Mouse (Mus musculus) midbrain, embryonic 13.5 days (tissue): ENCODE results near the gene Cdh3. TPM values are rescaled to one million over a fixed set of nuclear protein-coding genes. Genes with fewer than 3 reads are reported as not detected.
"Not testable (repeated sequence)": the region's sequence is repeated elsewhere in the genome, so short reads cannot be mapped to it uniquely, and the experiment has no call there.

ENCODE experiments used
- ATAC-seq: fragments of 200-750 bp; cut with Nextera tagmentation; 2 replicates; pipeline ENCODE4 v1.8.0; 2017; ENCODE audit warnings: mild to moderate bottlenecking, moderate TSS enrichment, moderate library complexity
- H3K27ac ChIP-seq: fragments of 300-500 bp; sonication (generic); 2 replicates; pipeline ENCODE4 v1.5.1; 2015; ENCODE audit warnings: inconsistent platforms, mild to moderate bottlenecking, moderate library complexity
- H3K27me3 ChIP-seq: fragments of 300-500 bp; sonication (generic); 2 replicates; pipeline ENCODE4 v1.6.1; 2015; ENCODE audit warnings: mild to moderate bottlenecking, inconsistent platforms
- H3K36me3 ChIP-seq: fragments of 300-500 bp; sonication (generic); 2 replicates; pipeline ENCODE4 v1.6.1; 2015; ENCODE audit warnings: mild to moderate bottlenecking, inconsistent platforms
- H3K4me1 ChIP-seq: fragments of 300-500 bp; sonication (generic); replicated peaks from 2 replicates; pipeline ENCODE4 v1.6.1; 2015; ENCODE audit warnings: inconsistent platforms
- H3K4me2 ChIP-seq: fragments of 300-500 bp; sonication (generic); replicated peaks from 2 replicates; pipeline ENCODE4 v1.6.1; 2015; ENCODE audit warnings: moderate library complexity, mild to moderate bottlenecking, inconsistent platforms
- H3K4me3 ChIP-seq: fragments of 300-500 bp; sonication (generic); replicated peaks from 2 replicates; pipeline ENCODE4 v1.5.1; 2015; ENCODE audit warnings: mild to moderate bottlenecking, inconsistent platforms
- H3K9ac ChIP-seq: fragments of 300-500 bp; sonication (generic); replicated peaks from 2 replicates; pipeline ENCODE4 v1.6.1; 2015; ENCODE audit warnings: mild to moderate bottlenecking, inconsistent platforms
- H3K9me3 ChIP-seq: fragments of 300-500 bp; sonication (generic); 2 replicates; pipeline ENCODE4 v1.6.1; 2016; ENCODE audit warnings: mild to moderate bottlenecking, inconsistent platforms
- WGBS: fragments of 180-500 bp; shearing (Covaris S2); methylation state at CpG from one replicate; pipeline ENCODE4 v1.1.7; 2015; 5-methylcytosine and 5-hydroxymethylcytosine counted together
- polyA plus RNA-seq: library from polyadenylated mRNA; unstranded; fragments of >200 nt; fragmentation: Nextera tagmentation; extraction: Ambion mirVana; gene quantifications from 2 replicates; pipeline ENCODE4 v1.2.1, GENCODE M21; 2015

Gene Cdh3
- polyA plus RNA-seq, 1 experiment from 2014 or later, result 0.46 TPM

- WGBS, result 100% methylated on average over 1 of the region's 1 CpGs
- Histone ChIP-seq H3K4me3 (no peak overlapping the region), H3K27me3 (no peaks in the 10 kb centered on the region), H3K4me1 (no peaks in the 10 kb centered on the region), H3K9ac (no peak overlapping the region), H3K4me2 (no peak overlapping the region), H3K9me3 (no peaks in the 10 kb centered on the region), H3K36me3 (no peaks in the 10 kb centered on the region), H3K27ac (no peak overlapping the region)
- ATAC-seq, result no peak
Measured at GRCm38 (mm10) chr8:106550906-106551305, 40.2 kb downstream of the Cdh3 start.

GRCm38 (mm10) chr8:106554011-106554410, 43.3 kb downstream of the Cdh3 start:
- Histone ChIP-seq H3K9me3 (peaks cover 13% of the 10 kb centered on the region), H3K9ac (no peak overlapping the region), H3K4me2 (no peak overlapping the region), H3K4me1 (no peaks in the 10 kb centered on the region), H3K27ac (no peak overlapping the region), H3K27me3 (no peaks in the 10 kb centered on the region), H3K4me3 (no peak overlapping the region), H3K36me3 (no peaks in the 10 kb centered on the region)
- ATAC-seq, result no peak
- 94% methylated on average over 5 of the region's 5 CpGs for WGBS

GRCm38 (mm10) chr8:106556068-106556645, 45.5 kb downstream of the Cdh3 start:
- 82% methylated on average over 6 of the region's 7 CpGs for WGBS
- Histone ChIP-seq H3K27ac (no peak overlapping the region), H3K36me3 (no peaks in the 10 kb centered on the region), H3K9ac (no peak overlapping the region), H3K27me3 (peaks cover 5% of the 10 kb centered on the region; the same call in 1 of the 2 replicates), H3K9me3 (peaks cover 13% of the 10 kb centered on the region), H3K4me1 (no peaks in the 10 kb centered on the region), H3K4me2 (no peak overlapping the region), H3K4me3 (no peak overlapping the region)
- ATAC-seq, result no peak

GRCm38 (mm10) chr8:106559844-106560243, 49.2 kb downstream of the Cdh3 start:
- Histone ChIP-seq H3K4me1 (no peaks in the 10 kb centered on the region), H3K4me2 (no peak overlapping the region), H3K27ac (no peak overlapping the region), H3K9me3 (peaks cover 13% of the 10 kb centered on the region), H3K4me3 (no peak overlapping the region), H3K9ac (no peak overlapping the region), H3K27me3 (peaks cover 5% of the 10 kb centered on the region; the same call in 1 of the 2 replicates), H3K36me3 (no peaks in the 10 kb centered on the region)
- 75% methylated on average over 9 of the region's 9 CpGs for WGBS
- ATAC-seq, result no peak

GRCm38 (mm10) chr8:106561097-106561865, 50.6 kb downstream of the Cdh3 start:
- ATAC-seq, result no peak
- Histone ChIP-seq H3K9me3 (peaks cover 13% of the 10 kb centered on the region), H3K27me3 (peaks cover 5% of the 10 kb centered on the region; the same call in 1 of the 2 replicates), H3K27ac (no peak overlapping the region), H3K4me2 (no peak overlapping the region), H3K9ac (no peak overlapping the region), H3K4me3 (no peak overlapping the region), H3K4me1 (no peaks in the 10 kb centered on the region), H3K36me3 (no peaks in the 10 kb centered on the region)
- WGBS, result 32% methylated on average over 21 of the region's 21 CpGs

- no peak for ATAC-seq
- H3K36me3 ChIP-seq, result no peaks in the 10 kb centered on the region
- no peak overlapping the region for H3K4me2 ChIP-seq
- H3K27me3 ChIP-seq, result peaks cover 5% of the 10 kb centered on the region; the same call in 1 of the 2 replicates
- H3K9me3 ChIP-seq, result no peaks in the 10 kb centered on the region; the same call in 1 of the 2 replicates
- H3K4me1 ChIP-seq, result peaks cover 2% of the 10 kb centered on the region; the same call in 1 of the 2 replicates
- H3K9ac ChIP-seq, result no peak overlapping the region
- H3K27ac ChIP-seq, result no peak overlapping the region
- no peak overlapping the region for H3K4me3 ChIP-seq
- WGBS, result 91% methylated on average over 3 of the region's 3 CpGs
Measured at GRCm38 (mm10) chr8:106563691-106564182, 53.0 kb downstream of the Cdh3 start.

GRCm38 (mm10) chr8:106569006-106569405, 58.3 kb downstream of the Cdh3 start:
- Histone ChIP-seq H3K27ac (no peak overlapping the region), H3K4me1 (peaks cover 10% of the 10 kb centered on the region), H3K9me3 (no peaks in the 10 kb centered on the region), H3K36me3 (no peaks in the 10 kb centered on the region), H3K4me3 (no peak overlapping the region), H3K27me3 (peaks cover 9% of the 10 kb centered on the region), H3K4me2 (no peak overlapping the region), H3K9ac (no peak overlapping the region)
- 13% methylated on average over 7 of the region's 7 CpGs for WGBS
- peak; percentile 87 for ATAC-seq

GRCm38 (mm10) chr8:106570386-106570785, 59.7 kb downstream of the Cdh3 start:
- Histone ChIP-seq H3K9me3 (no peaks in the 10 kb centered on the region), H3K4me2 (no peak overlapping the region), H3K36me3 (no peaks in the 10 kb centered on the region), H3K4me1 (peaks cover 10% of the 10 kb centered on the region), H3K4me3 (no peak overlapping the region), H3K27ac (no peak overlapping the region), H3K9ac (no peak overlapping the region), H3K27me3 (peaks cover 9% of the 10 kb centered on the region)
- 88% methylated on average over 4 of the region's 4 CpGs for whole genome bisulfite sequencing
- no peak for ATAC-seq

GRCm38 (mm10) chr8:106571551-106572172, 61.0 kb downstream of the Cdh3 start:
- Histone ChIP-seq H3K4me1 (peaks cover 10% of the 10 kb centered on the region), H3K36me3 (no peaks in the 10 kb centered on the region), H3K27me3 (peaks cover 9% of the 10 kb centered on the region), H3K9me3 (no peaks in the 10 kb centered on the region), H3K27ac (no peak overlapping the region), H3K9ac (no peak overlapping the region), H3K4me2 (no peak overlapping the region), H3K4me3 (no peak overlapping the region)
- WGBS, result 90% methylated on average over 5 of the region's 5 CpGs
- no peak for ATAC-seq

GRCm38 (mm10) chr8:106572175-106572574, 61.5 kb downstream of the Cdh3 start:
- H3K9me3 ChIP-seq, H3K4me3 ChIP-seq, H3K36me3 ChIP-seq, H3K27ac ChIP-seq, H3K27me3 ChIP-seq, ATAC-seq, H3K9ac ChIP-seq, H3K4me2 ChIP-seq: not testable (repeated sequence)
- 87% methylated on average over 1 of the region's 1 CpGs for WGBS
- H3K4me1 ChIP-seq, result peaks cover 12% of the 10 kb centered on the region

GRCm38 (mm10) chr8:106573168-106573567, 62.5 kb downstream of the Cdh3 start, which contains the start of gene Gm10073:
Gene Gm10073, minus strand, starts transcription at chr8:106573461.
- H3K36me3 ChIP-seq, H3K27me3 ChIP-seq: not testable (repeated sequence)

GRCm38 (mm10) chr8:106574283-106574682, 63.6 kb downstream of the Cdh3 start:
- H3K4me1 ChIP-seq, result peaks cover 6% of the 10 kb centered on the region; the same call in 1 of the 2 replicates
- H3K27me3 ChIP-seq, result peaks cover 9% of the 10 kb centered on the region
- H3K4me3 ChIP-seq, result no peak overlapping the region
- no peak overlapping the region for H3K27ac ChIP-seq
- H3K9ac ChIP-seq, result no peak overlapping the region
- ATAC-seq, result no peak
- H3K4me2 ChIP-seq, result no peak overlapping the region
- 92% methylated on average over 4 of the region's 4 CpGs for WGBS
- H3K36me3 ChIP-seq, result no peaks in the 10 kb centered on the region
- no peaks in the 10 kb centered on the region for H3K9me3 ChIP-seq

More at GRCm38 (mm10) chr8:106573168-106573567, 62.5 kb downstream of the Cdh3 start, which contains the start of gene Gm10073:
- not testable (repeated sequence) for H3K9me3 ChIP-seq, H3K4me3 ChIP-seq, ATAC-seq, H3K4me2 ChIP-seq, H3K27ac ChIP-seq, H3K9ac ChIP-seq
- 50% methylated on average over 20 of the region's 20 CpGs for WGBS
- peaks cover 13% of the 10 kb centered on the region for H3K4me1 ChIP-seq
